Mouse (Mus musculus) adrenal gland, adult 2 months (tissue): ENCODE measurements around the gene Cacnb3. TPM values are rescaled to one million over a fixed set of nuclear protein-coding genes. Genes with fewer than 3 reads are reported as not detected.

Experiments
- DNase-seq: peaks from one replicate; pipeline ENCODE4 v3.0.0; 2021
- polyA plus RNA-seq: library from polyadenylated mRNA; depleted of rRNA; stranded (reverse); fragments of >200 nt; gene quantifications from 2 replicates; pipeline ENCODE4 v1.2.3, GENCODE M21; 2012; rRNA removed
- total RNA-seq, 2 experiments: library from RNA; stranded (reverse); gene quantifications; 2 replicates each; pipeline ENCODE4 v1.2.3; 2021

The Cacnb3 gene
- total and polyA plus RNA-seq, 3 experiments, result 12.8 to 25.9 (median 17.7) TPM

DNA sequence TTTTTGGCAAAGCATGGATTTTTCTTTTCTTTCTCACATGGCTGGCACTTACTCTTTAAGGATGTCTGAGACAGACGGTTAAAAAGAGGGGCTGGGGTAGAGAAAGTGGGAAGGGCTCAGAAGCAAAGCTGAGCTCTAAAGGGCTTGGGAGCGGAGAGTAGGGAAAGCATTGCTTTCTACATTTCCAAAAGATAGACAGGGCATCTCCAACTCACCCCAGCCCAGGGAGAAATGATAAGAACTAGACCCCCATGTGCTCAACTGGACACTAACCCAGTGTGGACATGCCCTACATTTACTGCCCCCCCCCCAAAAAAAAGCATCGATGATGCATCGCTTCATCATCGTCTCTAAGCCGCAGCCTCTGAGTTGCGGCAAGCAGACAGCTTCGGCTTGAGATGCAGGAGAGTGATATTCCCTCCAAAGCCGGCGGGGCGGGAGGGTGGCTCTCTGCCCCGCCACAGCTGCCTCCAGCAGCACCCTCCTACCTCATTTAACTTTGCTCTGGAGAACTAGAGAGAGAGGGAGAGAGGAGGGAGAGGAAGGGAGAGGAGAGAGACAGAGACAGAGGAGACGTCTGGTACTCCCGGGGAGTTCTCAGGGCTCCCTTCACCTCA lies 45.1 kb downstream of the Cacnb3 start:
- no peak for DNase-seq

DNA sequence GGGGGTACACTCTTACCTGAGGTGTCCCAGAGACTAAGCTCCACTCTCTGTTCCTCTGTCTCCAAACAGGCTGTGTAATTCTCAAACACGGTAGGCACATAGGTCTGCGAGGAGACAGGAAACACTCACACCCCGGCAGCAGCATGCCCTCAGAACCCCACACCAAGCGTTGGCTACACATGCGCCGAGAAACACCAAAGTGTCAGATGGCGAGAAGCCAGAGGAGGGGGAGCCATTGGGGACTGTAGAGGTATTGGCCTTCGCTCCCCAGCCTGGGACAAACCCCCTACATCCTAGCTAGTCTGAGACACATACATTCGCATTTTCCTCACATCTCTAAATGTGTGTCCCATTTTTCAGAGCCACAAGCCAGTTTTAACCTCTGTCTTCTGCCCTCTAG lies 45.8 kb downstream of the Cacnb3 start:
- no peak for DNase-seq

- peak; percentile 90 for DNase-seq
Observed at GRCm38 (mm10) chr15:98676940-98677728, 46.5 kb downstream of the Cacnb3 start, which contains the start of gene Rnd1. Gene Rnd1, minus strand, starts transcription at chr15:98677461.

- no peak for DNase-seq
Observed at GRCm38 (mm10) chr15:98677977-98678376, 47.3 kb downstream of the Cacnb3 start.

- DNase-seq, result no peak
Observed at GRCm38 (mm10) chr15:98680660-98681059, 50.0 kb downstream of the Cacnb3 start.

DNA sequence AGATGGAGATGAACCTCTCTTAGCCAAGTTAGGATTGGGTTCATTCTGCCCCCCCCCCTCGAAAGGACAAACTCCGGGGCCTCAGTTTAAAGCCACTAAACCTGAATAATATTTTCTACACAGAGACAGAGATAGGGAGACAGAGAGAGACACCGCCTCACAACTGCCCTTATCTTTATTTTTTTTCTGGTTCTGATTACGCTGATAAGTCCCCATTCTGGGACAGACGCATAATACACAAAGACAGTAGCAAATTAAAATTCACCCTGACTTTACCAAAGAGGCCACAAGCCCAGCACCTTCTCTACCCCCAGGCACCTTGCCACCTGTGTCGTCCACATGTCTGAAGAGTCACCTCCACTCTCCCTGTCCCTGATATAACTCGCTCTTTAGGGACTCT lies 51.0 kb downstream of the Cacnb3 start:
- no peak for DNase-seq

DNA sequence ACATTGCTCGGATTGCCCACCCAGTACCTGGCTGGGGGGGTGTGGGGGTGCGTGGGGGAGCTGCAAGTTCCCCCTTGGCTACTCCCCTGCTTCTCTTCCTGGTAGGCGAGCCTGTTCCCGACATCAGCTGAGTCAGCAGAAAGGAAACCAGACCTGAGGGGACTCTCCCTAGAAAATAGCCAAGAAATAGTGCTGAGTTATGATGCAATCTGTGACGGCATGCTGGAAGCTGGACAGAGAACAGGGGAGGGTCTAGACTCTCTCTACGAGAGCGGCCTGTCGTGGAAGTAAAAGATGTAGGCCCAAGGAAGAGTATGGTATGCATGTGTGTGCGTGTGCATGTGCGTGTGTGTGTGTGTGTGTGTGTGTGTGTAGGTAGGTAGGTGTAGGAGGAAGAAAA lies 52.5 kb downstream of the Cacnb3 start:
- no peak for DNase-seq

- DNase-seq, result no peak
Observed at GRCm38 (mm10) chr15:98683746-98684145, 53.1 kb downstream of the Cacnb3 start.

GRCm38 (mm10) chr15:98685926-98686325 lies 55.3 kb downstream of the Cacnb3 start:
- DNase-seq, result no peak

DNA sequence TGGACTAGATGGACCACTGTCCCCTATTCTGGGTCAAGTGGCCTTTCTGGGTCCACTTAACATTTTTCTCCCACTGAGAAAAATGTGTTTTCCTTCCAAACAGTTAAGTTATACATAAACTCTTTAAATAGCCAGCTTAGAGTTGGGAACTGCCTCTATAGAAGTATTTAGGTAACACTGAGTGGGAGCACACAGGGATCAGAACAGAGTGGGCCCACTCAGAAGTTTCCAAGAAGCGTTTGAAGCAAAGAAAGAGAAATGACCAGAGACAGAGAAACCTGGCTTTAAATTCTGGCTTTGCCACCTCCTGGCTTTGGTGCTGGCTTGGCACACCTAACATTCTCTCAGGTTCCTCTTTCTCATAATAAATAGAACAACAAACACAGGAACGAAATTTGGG lies 59.0 kb downstream of the Cacnb3 start:
- DNase-seq, result no peak

DNA sequence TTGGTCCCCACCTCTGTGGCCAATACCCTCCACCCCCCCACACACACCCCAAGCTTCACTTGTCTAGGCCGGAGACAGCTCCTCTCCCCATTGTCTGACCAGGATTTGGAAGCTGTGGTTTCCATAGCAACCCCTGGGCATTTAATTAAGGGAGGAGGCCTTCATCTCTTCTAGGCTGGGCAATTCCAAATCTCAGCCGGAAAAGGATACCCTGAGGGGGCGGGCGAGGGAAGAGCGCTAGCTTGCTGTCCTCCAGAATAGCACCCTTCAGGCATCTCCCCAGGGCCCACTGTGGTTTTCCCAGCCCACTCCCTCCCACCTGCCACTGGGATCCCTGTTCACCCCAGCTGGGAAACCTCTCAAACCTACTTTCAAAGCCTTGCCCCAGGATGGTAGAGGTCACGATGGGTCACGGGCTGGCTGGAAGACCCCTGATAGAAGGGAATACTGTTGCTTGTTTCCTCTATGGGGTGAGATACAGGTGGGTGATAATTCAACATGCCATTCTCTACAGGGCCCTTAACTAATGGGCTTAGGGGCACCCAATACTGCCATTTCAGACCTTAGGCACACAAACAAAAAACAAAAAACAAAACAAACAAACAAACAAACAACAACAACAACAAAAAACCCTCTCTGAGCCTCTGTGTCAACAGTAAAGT lies 61.0 kb downstream of the Cacnb3 start:
- DNase-seq, result no peak

- DNase-seq, result peak; percentile 61
Observed at GRCm38 (mm10) chr15:98692171-98692715, 61.6 kb downstream of the Cacnb3 start.

Other genes with a start within 250 kb of the Cacnb3 start
- gene Olfr283, start 249.9 kb upstream of the Cacnb3 start, total RNA-seq, result not detected
- not detected in 2 replicates for gene Olfr283, start 249.9 kb upstream of the Cacnb3 start, polyA plus RNA-seq
- gene Olfr282, start 199.6 kb upstream of the Cacnb3 start, total RNA-seq, result not detected
- gene Olfr282, start 199.6 kb upstream of the Cacnb3 start, polyA plus RNA-seq, result not detected in 2 replicates
- gene Olfr281, start 178.3 kb upstream of the Cacnb3 start, total RNA-seq, result not detected
- not detected in 2 replicates for gene Olfr281, start 178.3 kb upstream of the Cacnb3 start, polyA plus RNA-seq
- gene OR5BS1P, start 160.9 kb upstream of the Cacnb3 start, total RNA-seq, result not detected
- not detected in 2 replicates for gene OR5BS1P, start 160.9 kb upstream of the Cacnb3 start, polyA plus RNA-seq
- gene Lalba, start 148.1 kb upstream of the Cacnb3 start, total RNA-seq, result not detected
- not detected in 2 replicates for gene Lalba, start 148.1 kb upstream of the Cacnb3 start, polyA plus RNA-seq
- gene Olfr279, start 138.4 kb upstream of the Cacnb3 start, total RNA-seq, result not detected
- not detected in 2 replicates for gene Olfr279, start 138.4 kb upstream of the Cacnb3 start, polyA plus RNA-seq
- 10 to 100 TPM; 70.7 to 99.0 TPM for gene Kansl2, start 96.6 kb upstream of the Cacnb3 start, total RNA-seq
- 44.6 and 49.5 TPM in 2 replicates for gene Kansl2, start 96.6 kb upstream of the Cacnb3 start, polyA plus RNA-seq
- gene Ccnt1, start 59.9 kb upstream of the Cacnb3 start, total RNA-seq, result 10 to 100 TPM; 42.2 to 66.4 TPM
- gene Ccnt1, start 59.9 kb upstream of the Cacnb3 start, polyA plus RNA-seq, result 3.9 and 5.8 TPM in 2 replicates
- under 1 TPM; 0.58 to 0.59 TPM for gene 4930415O20Rik, start 59.8 kb upstream of the Cacnb3 start, total RNA-seq
- gene 4930415O20Rik, start 59.8 kb upstream of the Cacnb3 start, polyA plus RNA-seq, result 0.22 TPM in 1 of 2 replicates, not detected in the other
- gene Adcy6, start 20.8 kb upstream of the Cacnb3 start, total RNA-seq, result 10 to 100 TPM; 35.5 to 67.1 TPM
- 44.6 and 49.2 TPM in 2 replicates for gene Adcy6, start 20.8 kb upstream of the Cacnb3 start, polyA plus RNA-seq
- gene Ddx23, start 32.1 kb downstream of the Cacnb3 start, total RNA-seq, result 10 to 100 TPM; 65.5 to 84.6 TPM
- 25.6 and 27.7 TPM in 2 replicates for gene Ddx23, start 32.1 kb downstream of the Cacnb3 start, polyA plus RNA-seq
- 1 to 10 TPM; 3.9 to 4.0 TPM for gene Rnd1, start 46.6 kb downstream of the Cacnb3 start, total RNA-seq
- 1.4 and 3.0 TPM in 2 replicates for gene Rnd1, start 46.6 kb downstream of the Cacnb3 start, polyA plus RNA-seq
- under 1 TPM; 0.32 to 0.62 TPM for gene Ccdc65, start 77.4 kb downstream of the Cacnb3 start, total RNA-seq
- 0.11 and 0.23 TPM in 2 replicates for gene Ccdc65, start 77.4 kb downstream of the Cacnb3 start, polyA plus RNA-seq
- 1 to 10 TPM; 4.9 to 9.3 TPM for gene Fkbp11, start 97.4 kb downstream of the Cacnb3 start, total RNA-seq
- gene Fkbp11, start 97.4 kb downstream of the Cacnb3 start, polyA plus RNA-seq, result 8.4 and 10.0 TPM in 2 replicates
- gene Arf3, start 132.4 kb downstream of the Cacnb3 start, total RNA-seq, result 100 to 1,000 TPM; 130 to 136 TPM
- 82.4 and 106 TPM in 2 replicates for gene Arf3, start 132.4 kb downstream of the Cacnb3 start, polyA plus RNA-seq
- 1 to 10 TPM in 1 of 2 experiments, under 1 TPM in 1; 0.84 to 2.2 TPM for gene Wnt10b, start 147.3 kb downstream of the Cacnb3 start, total RNA-seq
- 0.45 and 2.2 TPM in 2 replicates for gene Wnt10b, start 147.3 kb downstream of the Cacnb3 start, polyA plus RNA-seq
- not detected for gene Wnt1, start 159.0 kb downstream of the Cacnb3 start, total RNA-seq
- gene Wnt1, start 159.0 kb downstream of the Cacnb3 start, polyA plus RNA-seq, result 0.08 TPM in 1 of 2 replicates, not detected in the other
- under 1 TPM in 1 of 2 experiments, not detected in 1; 0.35 TPM for gene Ddn, start 178.7 kb downstream of the Cacnb3 start, total RNA-seq
- gene Ddn, start 178.7 kb downstream of the Cacnb3 start, polyA plus RNA-seq, result 0.03 and 0.08 TPM in 2 replicates
- 10 to 100 TPM; 77.1 to 79.8 TPM for gene Prkag1, start 200.7 kb downstream of the Cacnb3 start, total RNA-seq
- gene Prkag1, start 200.7 kb downstream of the Cacnb3 start, polyA plus RNA-seq, result 54.9 and 57.3 TPM in 2 replicates
- 10 to 100 TPM; 36.8 to 58.2 TPM for gene Kmt2d, start 240.4 kb downstream of the Cacnb3 start, total RNA-seq
- 21.0 and 22.3 TPM in 2 replicates for gene Kmt2d, start 240.4 kb downstream of the Cacnb3 start, polyA plus RNA-seq